Mouse (Mus musculus) heart, postnatal 0 days (tissue): Measurements from ENCODE around the gene Arsb. TPM values are rescaled to one million over a fixed set of nuclear protein-coding genes. Genes with fewer than 3 reads are reported as not detected.
A peak's percentile ranks its signal among the peaks of the same experiment; 100 is the strongest.

Experiments
- ATAC-seq: fragments of 200-750 bp; cut with Nextera tagmentation; 2 replicates; pipeline ENCODE4 v1.8.0; 2017; ENCODE audit warnings: low read depth, moderate number of reproducible peaks, moderate library complexity; ENCODE audit not compliant: insufficient read depth
- DNase-seq: peaks from one replicate; pipeline ENCODE4 v3.0.0-alpha.2; 2016; ENCODE audit warnings: low spot score
- H3K27ac ChIP-seq: fragments of 300-500 bp; sonication (generic); 2 replicates; pipeline ENCODE4 v1.5.1; 2014; ENCODE audit warnings: low read depth, mild to moderate bottlenecking
- H3K27me3 ChIP-seq: fragments of 300-500 bp; sonication (generic); 2 replicates; pipeline ENCODE4 v1.6.1; 2014; ENCODE audit warnings: low read length, mixed read lengths; ENCODE audit not compliant: control insufficient read depth, insufficient read depth
- H3K36me3 ChIP-seq: fragments of 300-500 bp; sonication (generic); replicated peaks from 2 replicates; pipeline ENCODE4 v1.6.1; 2014; ENCODE audit warnings: low read length, mixed read lengths; ENCODE audit not compliant: control insufficient read depth, insufficient read depth
- H3K4me1 ChIP-seq: fragments of 300-500 bp; sonication (generic); 2 replicates; pipeline ENCODE4 v1.6.1; 2014; ENCODE audit warnings: antibody characterized with exemption; ENCODE audit not compliant: control insufficient read depth, insufficient read depth
- H3K4me2 ChIP-seq: fragments of 300-500 bp; sonication (generic); 2 replicates; pipeline ENCODE4 v1.6.1; 2014; ENCODE audit warnings: low read depth, mild to moderate bottlenecking, low read length, moderate library complexity
- H3K4me3 ChIP-seq: fragments of 300-500 bp; sonication (generic); 2 replicates; pipeline ENCODE4 v1.5.1; 2014; ENCODE audit warnings: low read depth, low read length
- H3K9ac ChIP-seq: fragments of 300-500 bp; sonication (generic); replicated peaks from 2 replicates; pipeline ENCODE4 v1.6.1; 2014; ENCODE audit warnings: low read depth, low read length, mixed read lengths
- H3K9me3 ChIP-seq: fragments of 300-500 bp; sonication (generic); replicated peaks from 2 replicates; pipeline ENCODE4 v1.6.1; 2016; ENCODE audit warnings: low read length; ENCODE audit not compliant: control insufficient read depth
- CTCF ChIP-seq: IDR thresholded peaks from 2 replicates; pipeline ENCODE4 v1.5.1; 2016; ENCODE audit warnings: antibody characterized with exemption, control low read depth, low read depth
- EP300 ChIP-seq: IDR thresholded peaks from 2 replicates; pipeline ENCODE4 v1.6.1; 2016; ENCODE audit warnings: antibody characterized with exemption, low read depth
- WGBS: fragments of 180-500 bp; shearing (Covaris S2); extraction: QIAGEN DNeasy Blood & Tissue Kit; methylation state at CpG from one replicate; pipeline ENCODE4 v1.1.7; 2014; 5-methylcytosine and 5-hydroxymethylcytosine counted together
- polyA plus RNA-seq: library from polyadenylated mRNA; unstranded; fragments of >200 nt; fragmentation: Nextera tagmentation; extraction: Ambion mirVana; gene quantifications from 2 replicates; pipeline ENCODE4 v1.2.1, GENCODE M21; 2015
- total RNA-seq: library from RNA; depleted of rRNA; stranded (reverse); fragments of >200 nt; gene quantifications from 2 replicates; pipeline ENCODE4 v1.2.3, GENCODE M21; 2014; ENCODE audit warnings: low replicate concordance

Arsb gene
- total and polyA plus RNA-seq, 2 experiments from 2014 or later = 3.0 to 6.2 TPM

GRCm38 (mm10) chr13:93837481-93838225, 66.2 kb downstream of the Arsb start:
- DNase-seq = no peak

GRCm38 (mm10) chr13:93838431-93839136, 67.2 kb downstream of the Arsb start:
- no peak for TF ChIP-seq EP300
- no peak for TF ChIP-seq CTCF
- peak; percentile 29 for ATAC-seq
- H3K36me3 ChIP-seq = no peaks in the 10 kb centered on the region
- 53% methylated on average over 8 of the region's 8 CpGs for WGBS
- H3K4me1 ChIP-seq = peaks cover 19% of the 10 kb centered on the region; the same call in 1 of the 2 replicates
- peak overlapping the region; percentile 37 for H3K4me2 ChIP-seq
- H3K9me3 ChIP-seq = no peaks in the 10 kb centered on the region
- DNase-seq = no peak
- H3K4me3 ChIP-seq = no peak overlapping the region
- no peak overlapping the region for H3K9ac ChIP-seq
- no peaks in the 10 kb centered on the region for H3K27me3 ChIP-seq
- H3K27ac ChIP-seq = peak overlapping the region; percentile 77

More at GRCm38 (mm10) chr13:93837481-93838225, 66.2 kb downstream of the Arsb start:
- Histone ChIP-seq H3K4me3 (no peak overlapping the region), H3K36me3 (no peaks in the 10 kb centered on the region), H3K9ac (no peak overlapping the region), H3K27ac (peak overlapping the region; percentile 77), H3K9me3 (no peaks in the 10 kb centered on the region), H3K4me1 (peaks cover 19% of the 10 kb centered on the region; the same call in 1 of the 2 replicates), H3K27me3 (no peaks in the 10 kb centered on the region), H3K4me2 (no peak overlapping the region)
- TF ChIP-seq CTCF = no peak
- no peak for TF ChIP-seq EP300
- WGBS = 72% methylated on average over 12 of the region's 12 CpGs
- ATAC-seq = no peak

- H3K27ac ChIP-seq = peak overlapping the region; percentile 77
- H3K9me3 ChIP-seq = no peaks in the 10 kb centered on the region
- H3K36me3 ChIP-seq = no peaks in the 10 kb centered on the region
- 23% methylated on average over 10 of the region's 10 CpGs for WGBS
- peak overlapping the region; percentile 37 for H3K4me2 ChIP-seq
- no peak for TF ChIP-seq CTCF
- TF ChIP-seq EP300 = peak; percentile 71
- H3K4me3 ChIP-seq = no peak overlapping the region
- peaks cover 19% of the 10 kb centered on the region; the same call in 1 of the 2 replicates for H3K4me1 ChIP-seq
- DNase-seq (peak; percentile 80), ATAC-seq (peak; percentile 93)
- H3K27me3 ChIP-seq = no peaks in the 10 kb centered on the region
- H3K9ac ChIP-seq = no peak overlapping the region
Measured at GRCm38 (mm10) chr13:93839137-93839630, 67.8 kb downstream of the Arsb start.

- Histone ChIP-seq H3K4me3 (no peak overlapping the region), H3K36me3 (no peaks in the 10 kb centered on the region), H3K4me2 (no peak overlapping the region), H3K27ac (peak overlapping the region; percentile 77), H3K27me3 (no peaks in the 10 kb centered on the region), H3K4me1 (peaks cover 19% of the 10 kb centered on the region; the same call in 1 of the 2 replicates), H3K9ac (no peak overlapping the region), H3K9me3 (no peaks in the 10 kb centered on the region)
- DNase-seq = no peak
- TF ChIP-seq EP300 (no peak), CTCF (no peak)
- WGBS = 46% methylated on average over 2 of the region's 2 CpGs
- ATAC-seq = no peak
Measured at GRCm38 (mm10) chr13:93839721-93840120, 68.3 kb downstream of the Arsb start.

- no peaks in the 10 kb centered on the region for H3K27me3 ChIP-seq
- H3K4me3 ChIP-seq = no peak overlapping the region
- no peak for DNase-seq
- H3K9ac ChIP-seq = no peak overlapping the region
- H3K4me1 ChIP-seq = peaks cover 19% of the 10 kb centered on the region; the same call in 1 of the 2 replicates
- 51% methylated on average over 2 of the region's 2 CpGs for WGBS
- H3K4me2 ChIP-seq = no peak overlapping the region
- H3K36me3 ChIP-seq = no peaks in the 10 kb centered on the region
- TF ChIP-seq CTCF (no peak), EP300 (no peak)
- peak overlapping the region; percentile 77 for H3K27ac ChIP-seq
- ATAC-seq = no peak
- no peaks in the 10 kb centered on the region for H3K9me3 ChIP-seq
Measured at GRCm38 (mm10) chr13:93840146-93840545, 68.7 kb downstream of the Arsb start.
